Mouse (Mus musculus) hindlimb bud, embryonic 11.5 days (tissue): ENCODE measurements around the gene Vwce.

ENCODE experiments used
- DNase-seq: peaks from one replicate; pipeline ENCODE4 v3.0.0-alpha.2; 2012; ENCODE audit warnings: low read depth, low spot score; ENCODE audit errors: extremely low spot score

Vwce gene

GRCm38 (mm10) chr19:10634106-10634871, at the start of gene Vwce:
Vwce (plus strand) TSS chr19:10634213.
- DNase-seq = peak; percentile 12

GRCm38 (mm10) chr19:10585112-10585511, 48.9 kb upstream of the Vwce start:
- DNase-seq = no peak

GRCm38 (mm10) chr19:10587231-10587630, 46.8 kb upstream of the Vwce start:
- no peak for DNase-seq

GRCm38 (mm10) chr19:10589127-10589857, 44.7 kb upstream of the Vwce start:
- no peak for DNase-seq

GRCm38 (mm10) chr19:10590301-10590700, 43.7 kb upstream of the Vwce start:
- DNase-seq = no peak

- no peak for DNase-seq
These were observed 42.2 kb upstream of the Vwce start for GRCm38 (mm10) chr19:10591659-10592377.

- DNase-seq = no peak
These were observed 35.8 kb upstream of the Vwce start for GRCm38 (mm10) chr19:10598188-10598587.

- no peak for DNase-seq
These were observed 34.4 kb upstream of the Vwce start for GRCm38 (mm10) chr19:10599648-10600047.

- no peak for DNase-seq
These were observed 31.7 kb upstream of the Vwce start for GRCm38 (mm10) chr19:10602247-10602769.

GRCm38 (mm10) chr19:10602787-10603186, 31.2 kb upstream of the Vwce start:
- DNase-seq = peak; percentile 85

GRCm38 (mm10) chr19:10603660-10604523, 30.1 kb upstream of the Vwce start:
- DNase-seq = no peak

GRCm38 (mm10) chr19:10604534-10604933, 29.5 kb upstream of the Vwce start:
- no peak for DNase-seq

GRCm38 (mm10) chr19:10605293-10605900, 28.6 kb upstream of the Vwce start, which contains the start of the genes Ddb1 and Tkfc:
Ddb1 (plus strand) TSS chr19:10605327.
Tkfc (minus strand) TSS chr19:10605654.
- DNase-seq = peak; percentile 93

- DNase-seq = no peak
These were observed 28.0 kb upstream of the Vwce start for GRCm38 (mm10) chr19:10605901-10606622.

GRCm38 (mm10) chr19:10608573-10609240, 25.3 kb upstream of the Vwce start:
- DNase-seq = no peak

GRCm38 (mm10) chr19:10634872-10635318, 882 bp downstream of the Vwce start:
- DNase-seq = peak; percentile 3

- no peak for DNase-seq
These were observed 3.8 kb downstream of the Vwce start for GRCm38 (mm10) chr19:10637840-10638239.

GRCm38 (mm10) chr19:10640080-10640479, 6.1 kb downstream of the Vwce start:
- no peak for DNase-seq
